Mouse (Mus musculus) ES-Bruce4 (cell line): Measurements from ENCODE around the gene Ntmt1. TPM values are rescaled to one million over a fixed set of nuclear protein-coding genes. Genes with fewer than 3 reads are reported as not detected.

Source experiments
- H3K27ac ChIP-seq: 2 replicates; pipeline ENCODE4 v1.5.1; 2012; ENCODE audit warnings: low read length, inconsistent platforms; ENCODE audit not compliant: insufficient read depth
- H3K27me3 ChIP-seq: 2 replicates; pipeline ENCODE4 v1.6.1; 2012; ENCODE audit warnings: mild to moderate bottlenecking, low read length, inconsistent platforms; ENCODE audit not compliant: control insufficient read depth, poor library complexity, insufficient read depth, severe bottlenecking
- H3K36me3 ChIP-seq: 2 replicates; pipeline ENCODE4 v1.6.1; 2012; ENCODE audit warnings: inconsistent platforms, mild to moderate bottlenecking, low read length, moderate library complexity; ENCODE audit not compliant: control insufficient read depth, poor library complexity, insufficient read depth, severe bottlenecking
- H3K4me1 ChIP-seq: one replicate; pipeline ENCODE4 v1.8.1; 2011; ENCODE audit warnings: low read length; ENCODE audit not compliant: control insufficient read depth, insufficient read depth
- H3K4me3 ChIP-seq: 2 replicates; pipeline ENCODE4 v1.5.1; 2011; ENCODE audit warnings: low read depth, mild to moderate bottlenecking, low read length
- H3K9ac ChIP-seq: 2 replicates; pipeline ENCODE4 v1.6.1; 2012; ENCODE audit warnings: low read depth, mild to moderate bottlenecking, inconsistent platforms; ENCODE audit not compliant: poor library complexity, severe bottlenecking
- H3K9me3 ChIP-seq: replicated peaks from 2 replicates; pipeline ENCODE4 v1.6.1; 2012; ENCODE audit warnings: mild to moderate bottlenecking, low read length, inconsistent platforms; ENCODE audit not compliant: control insufficient read depth, poor library complexity, insufficient read depth, severe bottlenecking
- CTCF ChIP-seq: IDR thresholded peaks from one replicate; pipeline ENCODE4 v1.8.1; 2011; ENCODE audit warnings: low read depth, low read length
- EP300 ChIP-seq: IDR thresholded peaks from 2 replicates; pipeline ENCODE4 v1.6.1; 2011; ENCODE audit warnings: low read depth, low read length; ENCODE audit not compliant: insufficient read depth
- POLR2A ChIP-seq: IDR thresholded peaks from one replicate; pipeline ENCODE4 v1.8.1; 2011; ENCODE audit warnings: low read length; ENCODE audit not compliant: insufficient read depth
- polyA plus RNA-seq: library from polyadenylated mRNA; stranded (reverse); fragments of >200 nt; gene quantifications from 2 replicates; pipeline ENCODE4 v1.2.4, GENCODE M21; 2011; ENCODE audit warnings: low read depth; ENCODE audit not compliant: missing spikeins, insufficient read depth, insufficient read length

The Ntmt1 gene
- polyA plus RNA-seq, 1 experiment, result 42.6 TPM

GRCm38 (mm10) chr2:30859782-30860181 is 52.2 kb downstream of the Ntmt1 start:
- no peaks in the 10 kb centered on the region for H3K36me3 ChIP-seq

GRCm38 (mm10) chr2:30862081-30862480 is 54.5 kb downstream of the Ntmt1 start:
- Histone ChIP-seq H3K27ac (no peak overlapping the region), H3K9ac (no peak overlapping the region), H3K36me3 (no peaks in the 10 kb centered on the region), H3K4me1 (peaks cover 2% of the 10 kb centered on the region), H3K4me3 (no peak overlapping the region), H3K9me3 (no peaks in the 10 kb centered on the region), H3K27me3 (no peaks in the 10 kb centered on the region)
- TF ChIP-seq POLR2A (no peak), EP300 (no peak), CTCF (no peak)

More at GRCm38 (mm10) chr2:30859782-30860181, 52.2 kb downstream of the Ntmt1 start:
- Histone ChIP-seq H3K27me3 (no peaks in the 10 kb centered on the region), H3K9ac (no peak overlapping the region), H3K4me3 (no peak overlapping the region), H3K4me1 (peaks cover 2% of the 10 kb centered on the region), H3K27ac (no peak overlapping the region), H3K9me3 (no peaks in the 10 kb centered on the region)
- TF ChIP-seq EP300 (no peak), CTCF (no peak), POLR2A (no peak)

- Histone ChIP-seq H3K4me3 (no peak overlapping the region), H3K9ac (no peak overlapping the region), H3K27me3 (no peaks in the 10 kb centered on the region), H3K36me3 (no peaks in the 10 kb centered on the region), H3K27ac (no peak overlapping the region), H3K9me3 (no peaks in the 10 kb centered on the region), H3K4me1 (peaks cover 2% of the 10 kb centered on the region)
- TF ChIP-seq EP300 (no peak), POLR2A (no peak), CTCF (no peak)
Observed at GRCm38 (mm10) chr2:30863574-30863973, 55.9 kb downstream of the Ntmt1 start.

GRCm38 (mm10) chr2:30864968-30865381 is 57.3 kb downstream of the Ntmt1 start:
- H3K9me3 ChIP-seq, result no peaks in the 10 kb centered on the region
- no peaks in the 10 kb centered on the region for H3K27me3 ChIP-seq
- H3K36me3 ChIP-seq, result no peaks in the 10 kb centered on the region
- H3K9ac ChIP-seq, result peak overlapping the region; percentile 27
- H3K4me1 ChIP-seq, result peaks cover 2% of the 10 kb centered on the region
- peak overlapping the region; percentile 47 for H3K4me3 ChIP-seq
- no peak overlapping the region for H3K27ac ChIP-seq
- TF ChIP-seq CTCF, result no peak
- TF ChIP-seq EP300, result no peak

- Histone ChIP-seq H3K9me3 (no peaks in the 10 kb centered on the region), H3K4me1 (peaks cover 2% of the 10 kb centered on the region), H3K9ac (peak overlapping the region; percentile 27), H3K27me3 (no peaks in the 10 kb centered on the region), H3K27ac (no peak overlapping the region), H3K36me3 (no peaks in the 10 kb centered on the region), H3K4me3 (peak overlapping the region; percentile 23)
- TF ChIP-seq POLR2A (no peak), CTCF (no peak), EP300 (no peak)
Observed at GRCm38 (mm10) chr2:30865426-30865825, 57.8 kb downstream of the Ntmt1 start.

GRCm38 (mm10) chr2:30870863-30871262 is 63.2 kb downstream of the Ntmt1 start:
- no peak for TF ChIP-seq POLR2A
- H3K4me3 ChIP-seq, result no peak overlapping the region
- peaks cover 3% of the 10 kb centered on the region for H3K4me1 ChIP-seq
- H3K27me3 ChIP-seq, result no peaks in the 10 kb centered on the region
- no peak overlapping the region for H3K27ac ChIP-seq
- no peaks in the 10 kb centered on the region for H3K36me3 ChIP-seq
- H3K9me3 ChIP-seq, result no peaks in the 10 kb centered on the region
- H3K9ac ChIP-seq, result no peak overlapping the region

Other genes starting within 250 kb of the Ntmt1 start
- 0.94 TPM in 1 of 2 replicates, not detected in the other for gene Cstad, start 212.8 kb upstream of the Ntmt1 start, polyA plus RNA-seq
- 2.2 and 2.4 TPM in 2 replicates for gene 1700001O22Rik, start 4.2 kb upstream of the Ntmt1 start, polyA plus RNA-seq
- 18.4 and 19.9 TPM in 2 replicates for gene Asb6, start 22.5 kb downstream of the Ntmt1 start, polyA plus RNA-seq
- 6.5 and 6.9 TPM in 2 replicates for gene Prrx2, start 27.1 kb downstream of the Ntmt1 start, polyA plus RNA-seq
- gene Ptges, start 122.0 kb downstream of the Ntmt1 start, polyA plus RNA-seq, result 8.7 and 9.4 TPM in 2 replicates
- 21.7 and 22.3 TPM in 2 replicates for gene Tor1b, start 145.1 kb downstream of the Ntmt1 start, polyA plus RNA-seq
- gene Tor1a, start 160.1 kb downstream of the Ntmt1 start, polyA plus RNA-seq, result 27.5 and 31.0 TPM in 2 replicates
- gene BC005624, start 174.4 kb downstream of the Ntmt1 start, polyA plus RNA-seq, result 30.9 and 43.6 TPM in 2 replicates
- 7.2 and 10.5 TPM in 2 replicates for gene Usp20, start 174.5 kb downstream of the Ntmt1 start, polyA plus RNA-seq